Mouse (Mus musculus): ENCODE measurements at regions not wholly inside any gene's neighbourhood (a gene's known extent, or its start where the extent isn't known, plus 50 kb on each side); places are given as distances from the start of the nearest gene placed in this dataset.
A peak's percentile ranks its signal among the peaks of the same experiment; 100 is the strongest.

- no peak for ATAC-seq (ENCODE audit: low read depth)
- Histone ChIP-seq H3K27ac (ENCODE audit: low read length) (no peak overlapping the region), H3K4me1 (ENCODE audit: control insufficient read depth, low read depth, low read length) (no peaks in the 10 kb centered on the region), H3K36me3 (ENCODE audit: control insufficient read depth, insufficient read depth) (no peaks in the 10 kb centered on the region), H3K4me3 (ENCODE audit: low read depth, low read length) (no peak overlapping the region), H3K27me3 (ENCODE audit: control insufficient read depth, insufficient read depth, low read depth, low read length) (no peaks in the 10 kb centered on the region), H3K4me2 (ENCODE audit: low read depth, low read length) (no peak overlapping the region), H3K9me3 (replicated peaks; ENCODE audit: control insufficient read depth, low read length) (no peaks in the 10 kb centered on the region), H3K9ac (ENCODE audit: low read depth, low read length) (no peak overlapping the region)
- 44% methylated on average over 5 of the region's 5 CpGs for WGBS (ENCODE audit: insufficient replicate concordance)
These were observed 90.1 kb upstream of the Sall1 start for GRCm38 (mm10) chr8:89134058-89134457.

GRCm38 (mm10) chr8:89121051-89121450, 77.1 kb upstream of the Sall1 start:
- 56% methylated on average over 6 of the region's 6 CpGs for WGBS (ENCODE audit: insufficient replicate concordance)
- Histone ChIP-seq H3K4me1 (ENCODE audit: control insufficient read depth, low read depth, low read length) (no peaks in the 10 kb centered on the region), H3K4me3 (ENCODE audit: low read depth, low read length) (no peak overlapping the region), H3K9me3 (replicated peaks; ENCODE audit: control insufficient read depth, low read length) (no peaks in the 10 kb centered on the region), H3K4me2 (ENCODE audit: low read depth, low read length) (no peak overlapping the region), H3K27me3 (ENCODE audit: control insufficient read depth, insufficient read depth, low read depth, low read length) (no peaks in the 10 kb centered on the region), H3K36me3 (ENCODE audit: control insufficient read depth, insufficient read depth) (no peaks in the 10 kb centered on the region), H3K9ac (ENCODE audit: low read depth, low read length) (no peak overlapping the region), H3K27ac (ENCODE audit: low read length) (no peak overlapping the region)
- ATAC-seq (ENCODE audit: low read depth) = no peak

- H3K4me2 ChIP-seq (ENCODE audit: low read depth, low read length) = no peak overlapping the region
- no peak for ATAC-seq (ENCODE audit: low read depth)
These were observed 64.1 kb upstream of the Sall1 start for GRCm38 (mm10) chr8:89107895-89108660.

GRCm38 (mm10) chr8:89106346-89106745, 62.4 kb upstream of the Sall1 start:
- 62% methylated on average over 4 of the region's 4 CpGs for WGBS (ENCODE audit: insufficient replicate concordance)
- Histone ChIP-seq H3K27ac (ENCODE audit: low read length) (no peak overlapping the region), H3K27me3 (ENCODE audit: control insufficient read depth, insufficient read depth, low read depth, low read length) (no peaks in the 10 kb centered on the region), H3K9me3 (replicated peaks; ENCODE audit: control insufficient read depth, low read length) (no peaks in the 10 kb centered on the region), H3K4me1 (ENCODE audit: control insufficient read depth, low read depth, low read length) (no peaks in the 10 kb centered on the region), H3K36me3 (ENCODE audit: control insufficient read depth, insufficient read depth) (no peaks in the 10 kb centered on the region), H3K4me3 (ENCODE audit: low read depth, low read length) (no peak overlapping the region), H3K9ac (ENCODE audit: low read depth, low read length) (no peak overlapping the region), H3K4me2 (ENCODE audit: low read depth, low read length) (no peak overlapping the region)
- no peak for ATAC-seq (ENCODE audit: low read depth)

More at GRCm38 (mm10) chr8:89107895-89108660, 64.1 kb upstream of the Sall1 start:
- H3K9ac ChIP-seq (ENCODE audit: low read depth, low read length) = no peak overlapping the region
- H3K27me3 ChIP-seq (ENCODE audit: control insufficient read depth, insufficient read depth, low read depth, low read length) = no peaks in the 10 kb centered on the region
- no peak overlapping the region for H3K4me3 ChIP-seq (ENCODE audit: low read depth, low read length)
- no peaks in the 10 kb centered on the region for H3K9me3 ChIP-seq (replicated peaks; ENCODE audit: control insufficient read depth, low read length)
- H3K4me1 ChIP-seq (ENCODE audit: control insufficient read depth, low read depth, low read length) = no peaks in the 10 kb centered on the region
- 58% methylated on average over 15 of the region's 15 CpGs for WGBS (ENCODE audit: insufficient replicate concordance)
- H3K27ac ChIP-seq (ENCODE audit: low read length) = no peak overlapping the region
- H3K36me3 ChIP-seq (ENCODE audit: control insufficient read depth, insufficient read depth) = no peaks in the 10 kb centered on the region

- no peaks in the 10 kb centered on the region for H3K36me3 ChIP-seq (ENCODE audit: control insufficient read depth, insufficient read depth)
- no peaks in the 10 kb centered on the region for H3K27me3 ChIP-seq (ENCODE audit: control insufficient read depth, insufficient read depth, low read depth, low read length)
- no peak overlapping the region for H3K27ac ChIP-seq (ENCODE audit: low read length)
- H3K9ac ChIP-seq (ENCODE audit: low read depth, low read length) = no peak overlapping the region
- peak; percentile 27; the same call in 1 of the 2 replicates for ATAC-seq (ENCODE audit: low read depth)
- H3K4me1 ChIP-seq (ENCODE audit: control insufficient read depth, low read depth, low read length) = no peaks in the 10 kb centered on the region
- H3K4me2 ChIP-seq (ENCODE audit: low read depth, low read length) = no peak overlapping the region
- 30% methylated on average over 4 of the region's 4 CpGs for WGBS (ENCODE audit: insufficient replicate concordance)
- H3K4me3 ChIP-seq (ENCODE audit: low read depth, low read length) = no peak overlapping the region
- no peaks in the 10 kb centered on the region for H3K9me3 ChIP-seq (replicated peaks; ENCODE audit: control insufficient read depth, low read length)
These were observed 53.4 kb upstream of the Sall1 start for GRCm38 (mm10) chr8:89097396-89097795.
